Mouse (Mus musculus) lung, embryonic 15.5 days (tissue): ENCODE results near the gene Ppm1l. TPM values are rescaled to one million over a fixed set of nuclear protein-coding genes. Genes with fewer than 3 reads are reported as not detected.
A peak's percentile ranks its signal among the peaks of the same experiment; 100 is the strongest.

ENCODE experiments used
- ATAC-seq: fragments of 200-750 bp; cut with Nextera tagmentation; 2 replicates; pipeline ENCODE4 v1.8.0; 2017; ENCODE audit warnings: moderate number of reproducible peaks, borderline replicate concordance; ENCODE audit not compliant: low FRiP score, low TSS enrichment; ENCODE audit errors: extremely low read depth
- H3K27ac ChIP-seq: fragments of 300-500 bp; sonication (generic); 2 replicates; pipeline ENCODE4 v1.5.1; 2015; ENCODE audit warnings: moderate library complexity, mild to moderate bottlenecking, inconsistent platforms
- H3K27me3 ChIP-seq: fragments of 300-500 bp; sonication (generic); 2 replicates; pipeline ENCODE4 v1.6.1; 2015; ENCODE audit warnings: inconsistent platforms
- H3K36me3 ChIP-seq: fragments of 300-500 bp; sonication (generic); 2 replicates; pipeline ENCODE4 v1.6.1; 2015; ENCODE audit warnings: inconsistent platforms
- H3K4me1 ChIP-seq: fragments of 300-500 bp; sonication (generic); 2 replicates; pipeline ENCODE4 v1.6.1; 2015; ENCODE audit warnings: inconsistent platforms
- H3K4me2 ChIP-seq: fragments of 300-500 bp; sonication (generic); 2 replicates; pipeline ENCODE4 v1.6.1; 2015; ENCODE audit warnings: inconsistent platforms, mild to moderate bottlenecking, moderate library complexity
- H3K4me3 ChIP-seq: fragments of 300-500 bp; sonication (generic); 2 replicates; pipeline ENCODE4 v1.5.1; 2015; ENCODE audit warnings: mild to moderate bottlenecking, inconsistent platforms
- H3K9ac ChIP-seq: fragments of 300-500 bp; sonication (generic); 2 replicates; pipeline ENCODE4 v1.6.1; 2015; ENCODE audit warnings: inconsistent platforms
- H3K9me3 ChIP-seq: fragments of 300-500 bp; sonication (generic); 2 replicates; pipeline ENCODE4 v1.6.1; 2016; ENCODE audit warnings: inconsistent platforms
- WGBS: fragments of 180-500 bp; shearing (Covaris S2); methylation state at CpG from one replicate; pipeline ENCODE4 v1.1.7; 2015; 5-methylcytosine and 5-hydroxymethylcytosine counted together
- polyA plus RNA-seq: library from polyadenylated mRNA; unstranded; fragments of >200 nt; fragmentation: Nextera tagmentation; extraction: Ambion mirVana; gene quantifications from 2 replicates; pipeline ENCODE4 v1.2.1, GENCODE M21; 2015

Gene Ppm1l
- polyA plus RNA-seq, 1 experiment from 2014 or later = 6.9 TPM

GRCm38 (mm10) chr3:69511881-69512280 lies 195.2 kb downstream of the Ppm1l start:
- Histone ChIP-seq H3K4me3 (no peak overlapping the region), H3K4me2 (no peak overlapping the region)
- 32% methylated on average over 7 of the region's 7 CpGs for WGBS

DNA sequence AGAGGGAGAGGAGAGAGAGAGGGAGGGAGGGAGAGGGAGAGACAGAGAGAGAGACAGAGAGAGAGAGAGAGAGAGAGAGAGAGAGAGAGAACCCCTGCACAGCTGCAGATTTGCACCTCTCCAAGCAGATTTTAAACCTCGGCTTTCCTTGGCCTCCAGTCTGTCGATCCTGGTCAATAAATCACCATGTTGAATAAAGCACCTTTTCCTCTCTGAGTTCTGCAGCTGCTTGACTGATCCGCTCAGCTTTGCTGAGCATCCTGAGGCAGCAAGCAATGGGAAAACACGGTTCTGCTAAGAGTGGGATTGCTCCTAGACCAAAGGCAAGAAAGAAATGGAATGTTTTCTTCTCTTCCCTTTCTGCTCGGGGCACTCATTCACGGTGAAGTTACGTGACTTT lies 195.7 kb downstream of the Ppm1l start:
- no peak overlapping the region for H3K9ac ChIP-seq
- no peak overlapping the region for H3K27ac ChIP-seq
- ATAC-seq = no peak
- H3K4me2 ChIP-seq = no peak overlapping the region
- no peaks in the 10 kb centered on the region for H3K4me1 ChIP-seq
- H3K9me3 ChIP-seq = no peaks in the 10 kb centered on the region
- no peaks in the 10 kb centered on the region for H3K27me3 ChIP-seq
- 42% methylated on average over 7 of the region's 7 CpGs for WGBS
- no peaks in the 10 kb centered on the region for H3K36me3 ChIP-seq
- no peak overlapping the region for H3K4me3 ChIP-seq

More at GRCm38 (mm10) chr3:69511881-69512280, 195.2 kb downstream of the Ppm1l start:
- Histone ChIP-seq H3K9ac (no peak overlapping the region), H3K27ac (no peak overlapping the region), H3K9me3 (no peaks in the 10 kb centered on the region), H3K4me1 (no peaks in the 10 kb centered on the region), H3K36me3 (no peaks in the 10 kb centered on the region), H3K27me3 (no peaks in the 10 kb centered on the region)
- no peak for ATAC-seq

DNA sequence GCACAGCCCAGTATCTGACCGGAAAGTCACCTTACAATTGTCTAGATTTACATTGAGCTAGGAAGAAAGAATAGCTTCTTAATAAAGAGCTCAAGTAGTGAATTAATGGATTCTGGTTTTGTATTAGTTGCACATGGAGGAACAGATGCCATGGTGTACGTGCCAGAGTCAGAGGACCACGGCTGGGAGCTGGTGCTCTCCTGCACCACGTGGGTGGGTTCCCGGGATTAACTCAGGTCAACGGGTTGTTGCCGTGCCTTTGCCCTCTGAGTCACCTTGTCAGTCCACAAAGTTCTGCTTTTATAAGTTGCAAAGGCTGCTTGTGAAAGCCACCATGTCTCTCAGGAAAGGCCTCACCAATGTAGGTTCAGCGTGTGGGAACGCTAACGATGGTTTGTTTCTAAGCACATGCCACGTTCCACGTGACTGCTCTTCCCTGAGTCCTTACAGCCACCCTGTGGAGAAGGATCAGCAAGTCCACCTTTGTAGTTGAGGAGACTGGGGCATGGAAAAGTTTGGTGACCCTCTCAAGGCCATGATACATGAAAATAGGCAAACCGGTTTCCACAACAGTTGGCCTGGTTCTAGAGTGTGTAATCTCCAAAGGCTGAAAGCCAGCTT lies 199.2 kb downstream of the Ppm1l start:
- no peak overlapping the region for H3K4me2 ChIP-seq
- no peaks in the 10 kb centered on the region for H3K9me3 ChIP-seq
- no peak for ATAC-seq
- no peaks in the 10 kb centered on the region for H3K4me1 ChIP-seq
- H3K36me3 ChIP-seq = no peaks in the 10 kb centered on the region
- H3K4me3 ChIP-seq = no peak overlapping the region
- no peak overlapping the region for H3K27ac ChIP-seq
- H3K9ac ChIP-seq = no peak overlapping the region
- 66% methylated on average over 13 of the region's 13 CpGs for WGBS
- no peaks in the 10 kb centered on the region for H3K27me3 ChIP-seq

DNA sequence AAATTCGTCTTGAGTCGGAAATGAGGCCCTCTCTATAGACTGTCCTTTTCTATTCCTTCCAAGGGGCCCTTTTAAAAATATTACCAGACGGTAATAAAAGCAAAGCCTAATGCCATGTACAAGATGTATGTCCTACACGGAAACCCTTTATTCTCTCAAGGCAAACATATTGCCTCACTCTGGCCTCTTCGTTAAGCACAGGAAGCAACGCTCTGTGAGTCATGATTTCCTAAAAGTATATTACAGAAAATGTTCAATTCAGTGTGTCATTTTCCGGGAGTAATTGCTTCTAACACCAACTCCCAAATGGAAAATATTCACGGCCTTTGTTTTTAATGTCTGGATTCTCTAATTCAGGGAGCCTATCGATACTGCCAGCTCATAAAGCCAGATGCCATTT lies 202.5 kb downstream of the Ppm1l start:
- no peaks in the 10 kb centered on the region for H3K27me3 ChIP-seq
- H3K36me3 ChIP-seq = no peaks in the 10 kb centered on the region
- H3K4me1 ChIP-seq = peaks cover 1% of the 10 kb centered on the region
- no peak overlapping the region for H3K27ac ChIP-seq
- H3K9me3 ChIP-seq = no peaks in the 10 kb centered on the region
- ATAC-seq = no peak
- H3K4me2 ChIP-seq = no peak overlapping the region
- no peak overlapping the region for H3K4me3 ChIP-seq
- 71% methylated on average over 9 of the region's 9 CpGs for WGBS
- no peak overlapping the region for H3K9ac ChIP-seq

DNA sequence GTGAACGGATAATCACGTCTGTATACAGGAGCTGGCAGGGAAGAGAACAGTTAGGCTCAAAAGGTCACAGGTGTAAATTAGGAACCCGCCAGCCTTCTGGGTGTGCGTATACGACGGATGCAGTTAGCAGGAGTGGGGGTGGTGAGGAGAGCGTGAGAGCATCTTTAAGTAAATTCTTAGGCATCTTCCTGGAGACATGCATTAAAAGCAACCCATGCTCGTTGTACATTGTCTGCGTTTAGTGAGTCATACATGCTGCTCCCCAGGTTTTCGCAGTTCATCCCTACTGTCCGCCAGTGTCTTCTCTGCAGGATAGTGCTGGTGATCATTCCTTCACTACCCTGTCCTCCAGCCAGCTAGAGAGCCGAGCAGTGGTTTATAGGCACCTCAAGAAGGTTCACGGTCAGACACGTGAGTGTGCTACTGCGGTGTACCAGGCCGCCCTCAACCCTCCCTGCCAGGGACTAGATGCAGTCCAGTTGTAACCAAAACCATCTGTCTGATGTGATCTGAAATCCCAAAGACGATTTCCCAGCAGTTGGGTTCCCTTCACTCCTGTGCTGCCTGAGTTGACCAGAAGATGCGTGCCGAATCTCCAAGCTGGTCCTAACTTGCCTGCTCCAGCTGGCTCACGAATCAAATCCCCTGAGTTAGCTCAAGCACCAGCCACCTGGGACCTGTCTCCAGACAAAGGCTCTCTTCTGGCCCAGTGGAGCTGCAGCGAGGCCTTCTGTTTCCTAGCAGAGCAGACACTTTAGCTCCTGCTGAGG lies 203.3 kb downstream of the Ppm1l start:
- no peaks in the 10 kb centered on the region for H3K9me3 ChIP-seq
- 81% methylated on average over 21 of the region's 21 CpGs for WGBS
- no peak for ATAC-seq
- H3K4me1 ChIP-seq = peaks cover 9% of the 10 kb centered on the region
- H3K9ac ChIP-seq = no peak overlapping the region
- H3K27me3 ChIP-seq = no peaks in the 10 kb centered on the region
- no peak overlapping the region for H3K4me2 ChIP-seq
- H3K4me3 ChIP-seq = no peak overlapping the region
- H3K36me3 ChIP-seq = no peaks in the 10 kb centered on the region
- H3K27ac ChIP-seq = no peak overlapping the region

DNA sequence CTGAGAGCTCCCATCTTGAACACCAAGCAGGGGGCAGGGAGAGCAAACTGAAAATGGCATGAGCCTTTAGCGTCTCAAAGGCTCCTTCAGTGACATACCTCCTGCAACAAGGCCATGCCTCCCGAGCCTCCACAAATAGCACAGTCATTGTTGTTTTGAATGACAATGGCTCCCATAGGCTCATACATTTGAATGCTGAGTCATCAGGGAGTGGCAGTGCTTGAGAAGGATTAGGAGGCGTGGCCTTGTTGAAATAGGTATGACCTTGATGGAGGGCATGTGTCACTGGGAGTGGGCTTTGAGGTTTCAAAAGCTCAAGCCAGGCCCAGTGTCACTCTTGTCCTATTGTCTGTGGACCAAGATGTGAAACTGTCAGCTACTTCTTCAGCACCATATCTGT lies 205.6 kb downstream of the Ppm1l start:
- Histone ChIP-seq H3K27me3 (no peaks in the 10 kb centered on the region), H3K9ac (no peak overlapping the region), H3K4me2 (no peak overlapping the region), H3K36me3 (no peaks in the 10 kb centered on the region), H3K27ac (no peak overlapping the region), H3K9me3 (no peaks in the 10 kb centered on the region), H3K4me1 (peaks cover 11% of the 10 kb centered on the region), H3K4me3 (no peak overlapping the region)
- WGBS = 89% methylated on average over 3 of the region's 3 CpGs
- ATAC-seq = no peak

GRCm38 (mm10) chr3:69524356-69525071 lies 207.9 kb downstream of the Ppm1l start:
- Histone ChIP-seq H3K27ac (no peak overlapping the region), H3K36me3 (no peaks in the 10 kb centered on the region), H3K4me2 (no peak overlapping the region), H3K9me3 (no peaks in the 10 kb centered on the region), H3K27me3 (no peaks in the 10 kb centered on the region), H3K4me3 (no peak overlapping the region), H3K9ac (no peak overlapping the region), H3K4me1 (peaks cover 11% of the 10 kb centered on the region)
- no peak for ATAC-seq
- 64% methylated on average over 8 of the region's 8 CpGs for WGBS

GRCm38 (mm10) chr3:69525072-69525529 lies 208.4 kb downstream of the Ppm1l start:
- ATAC-seq = no peak
- Histone ChIP-seq H3K4me1 (peaks cover 11% of the 10 kb centered on the region), H3K4me3 (no peak overlapping the region), H3K4me2 (no peak overlapping the region), H3K9me3 (no peaks in the 10 kb centered on the region), H3K27me3 (no peaks in the 10 kb centered on the region), H3K27ac (no peak overlapping the region), H3K36me3 (no peaks in the 10 kb centered on the region), H3K9ac (no peak overlapping the region)
- 55% methylated on average over 8 of the region's 8 CpGs for WGBS

DNA sequence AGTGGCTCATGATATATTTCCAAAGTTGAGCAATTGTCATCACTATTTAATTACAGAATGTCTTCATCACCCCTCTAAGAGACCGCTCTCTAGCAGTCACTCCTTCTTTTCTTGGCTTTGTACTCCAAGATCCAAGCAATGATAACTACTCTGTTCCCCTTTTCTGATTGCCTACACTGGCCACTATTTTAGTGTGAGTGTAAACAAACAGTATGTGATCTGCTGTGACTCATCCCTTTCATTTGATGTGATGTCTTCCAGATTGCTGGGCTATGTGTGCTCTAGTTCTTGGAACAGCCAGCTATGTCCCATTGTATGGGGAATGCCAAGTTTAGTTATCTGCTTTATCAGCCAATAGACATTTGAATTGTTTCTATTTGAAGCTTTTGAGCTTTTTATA lies 210.7 kb downstream of the Ppm1l start:
- ATAC-seq = peak; percentile 90
- WGBS = 41% methylated on average over 1 of the region's 1 CpGs

DNA sequence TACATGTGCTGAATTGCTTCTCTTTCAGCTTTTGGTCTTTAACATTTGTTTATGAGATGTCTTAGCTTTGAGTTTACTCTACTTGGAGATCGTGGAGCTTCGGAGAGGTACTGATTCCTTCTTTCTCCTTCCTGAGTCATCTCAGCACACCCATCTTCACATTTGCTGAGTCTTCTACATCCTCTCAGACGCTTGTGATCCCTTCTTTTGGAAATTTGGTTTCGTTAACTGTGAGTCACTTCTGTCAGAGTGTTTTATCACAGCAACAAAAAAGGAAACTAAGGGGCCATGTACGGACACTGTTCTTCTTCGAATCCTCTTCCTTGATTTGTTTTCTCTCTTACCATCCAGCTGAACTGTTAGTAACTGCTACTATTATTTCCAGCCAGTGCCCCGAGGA lies 212.9 kb downstream of the Ppm1l start:
- no peak for ATAC-seq
- Histone ChIP-seq H3K27me3 (no peaks in the 10 kb centered on the region), H3K9ac (no peak overlapping the region), H3K27ac (no peak overlapping the region), H3K36me3 (no peaks in the 10 kb centered on the region), H3K9me3 (no peaks in the 10 kb centered on the region), H3K4me3 (no peak overlapping the region), H3K4me2 (no peak overlapping the region), H3K4me1 (peaks cover 8% of the 10 kb centered on the region)
- 73% methylated on average over 7 of the region's 7 CpGs for WGBS

More for the DNA sequence above, 210.7 kb downstream of the Ppm1l start:
- H3K4me2 ChIP-seq = no peak overlapping the region
- no peaks in the 10 kb centered on the region for H3K27me3 ChIP-seq
- no peaks in the 10 kb centered on the region for H3K9me3 ChIP-seq
- H3K4me1 ChIP-seq = peaks cover 11% of the 10 kb centered on the region
- no peak overlapping the region for H3K27ac ChIP-seq
- no peak overlapping the region for H3K4me3 ChIP-seq
- no peaks in the 10 kb centered on the region for H3K36me3 ChIP-seq
- no peak overlapping the region for H3K9ac ChIP-seq

- H3K9ac ChIP-seq = no peak overlapping the region
- WGBS = 83% methylated on average over 9 of the region's 9 CpGs
Measured at GRCm38 (mm10) chr3:69531511-69531910, 214.8 kb downstream of the Ppm1l start.

DNA sequence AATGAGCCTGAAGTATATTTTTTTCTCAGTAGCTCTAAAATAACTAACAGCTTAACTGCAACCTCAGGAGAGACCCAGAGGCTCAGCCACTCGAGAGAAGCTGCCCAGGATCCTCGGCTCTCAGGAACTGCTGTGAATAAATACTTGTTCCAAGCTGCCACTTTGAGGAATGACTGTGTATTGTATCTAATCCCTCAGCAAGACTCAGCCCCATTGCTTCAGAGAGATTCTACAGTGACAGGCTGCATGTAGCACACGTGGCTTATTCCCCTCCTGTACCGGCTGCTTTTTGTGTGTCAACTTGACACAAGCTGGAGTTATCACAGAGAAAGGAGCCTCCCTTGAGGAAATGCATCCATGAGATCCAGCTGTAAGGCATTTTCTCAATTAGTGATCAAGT lies 216.0 kb downstream of the Ppm1l start:
- WGBS = 29% methylated on average over 4 of the region's 4 CpGs
- no peak overlapping the region for H3K9ac ChIP-seq
- no peak for ATAC-seq

More at GRCm38 (mm10) chr3:69531511-69531910, 214.8 kb downstream of the Ppm1l start:
- H3K4me2 ChIP-seq = no peak overlapping the region
- ATAC-seq = no peak
- peaks cover 15% of the 10 kb centered on the region; the same call in 1 of the 2 replicates for H3K4me1 ChIP-seq
- no peak overlapping the region for H3K4me3 ChIP-seq
- H3K9me3 ChIP-seq = no peaks in the 10 kb centered on the region
- no peaks in the 10 kb centered on the region for H3K27me3 ChIP-seq
- H3K36me3 ChIP-seq = no peaks in the 10 kb centered on the region
- no peak overlapping the region for H3K27ac ChIP-seq

More for the DNA sequence above, 216.0 kb downstream of the Ppm1l start:
- no peaks in the 10 kb centered on the region for H3K9me3 ChIP-seq
- no peak overlapping the region for H3K27ac ChIP-seq
- peaks cover 23% of the 10 kb centered on the region; the same call in 1 of the 2 replicates for H3K4me1 ChIP-seq
- no peaks in the 10 kb centered on the region for H3K36me3 ChIP-seq
- no peak overlapping the region for H3K4me3 ChIP-seq
- H3K27me3 ChIP-seq = no peaks in the 10 kb centered on the region
- H3K4me2 ChIP-seq = no peak overlapping the region
